Mouse (Mus musculus) E14TG2a.4 (cell line): ENCODE results near the gene Sde2.

Source experiments
- CTCF ChIP-seq: conservative IDR thresholded peaks from 2 replicates; pipeline ENCODE4 v1.5.1; 2014; ENCODE audit warnings: low read length
- NANOG ChIP-seq: IDR thresholded peaks from 2 replicates; pipeline ENCODE4 v1.6.1; 2014; ENCODE audit warnings: borderline replicate concordance, low read length, mixed read lengths

- TF ChIP-seq CTCF, result no peak
- no peak for TF ChIP-seq NANOG
Observed at GRCm38 (mm10) chr1:180813409-180813884, 37.5 kb upstream of the Sde2 start.
